Mouse (Mus musculus) myocyte (in vitro differentiated cells): ENCODE measurements around the gene Rpl23a.

Source experiments
- CEBPB ChIP-seq: IDR thresholded peaks from 2 replicates; pipeline ENCODE4 v1.6.1; 2011; ENCODE audit warnings: mild to moderate bottlenecking, moderate library complexity; ENCODE audit not compliant: poor library complexity, insufficient read depth, severe bottlenecking
- E2F4 ChIP-seq: IDR thresholded peaks from one replicate; pipeline ENCODE4 v1.6.1; 2011; ENCODE audit warnings: mild to moderate bottlenecking, control low read depth, moderate library complexity; ENCODE audit not compliant: insufficient read depth
- MAX ChIP-seq: IDR thresholded peaks from one replicate; pipeline ENCODE4 v1.6.1; 2011; ENCODE audit warnings: low read depth, mild to moderate bottlenecking, control low read depth
- MYOD1 ChIP-seq, 3 experiments: IDR thresholded peaks; one replicate each; pipeline ENCODE4 v1.6.1; 2011; ENCODE audit warnings: control low read depth in 2 of 3, low read depth in 2 of 3, mild to moderate bottlenecking in 2 of 3, moderate library complexity in 1 of 3; ENCODE audit not compliant: insufficient read length in 2 of 3, control insufficient read depth in 1 of 3
- MYOG ChIP-seq, 3 experiments: IDR thresholded peaks; one replicate each; pipeline ENCODE4 v1.6.1; 2011; ENCODE audit warnings: control low read depth in 2 of 3, low read depth in 2 of 3, mild to moderate bottlenecking in 2 of 3; ENCODE audit not compliant: insufficient read length in 2 of 3, control insufficient read depth in 1 of 3, insufficient read depth in 1 of 3
- POLR2A ChIP-seq: IDR thresholded peaks from one replicate; pipeline ENCODE4 v1.6.1; 2011; ENCODE audit warnings: low read depth, mild to moderate bottlenecking, control low read depth, moderate library complexity; ENCODE audit not compliant: insufficient read length
- POLR2AphosphoS2 ChIP-seq: IDR thresholded peaks from one replicate; pipeline ENCODE4 v1.6.1; 2011; ENCODE audit warnings: low read depth, control low read depth; ENCODE audit not compliant: insufficient read length
- REST ChIP-seq: IDR thresholded peaks from one replicate; pipeline ENCODE4 v1.6.1; 2011; ENCODE audit warnings: mild to moderate bottlenecking, control low read depth, moderate library complexity; ENCODE audit not compliant: insufficient read depth, insufficient read length
- SRF ChIP-seq: IDR thresholded peaks from one replicate; pipeline ENCODE4 v1.6.1; 2011; ENCODE audit warnings: low read depth; ENCODE audit not compliant: control insufficient read depth, insufficient read length
- TCF12 ChIP-seq: IDR thresholded peaks from one replicate; pipeline ENCODE4 v1.6.1; 2011; ENCODE audit warnings: mild to moderate bottlenecking, control low read depth; ENCODE audit not compliant: poor library complexity, insufficient read depth, severe bottlenecking
- USF1 ChIP-seq: IDR thresholded peaks from one replicate; pipeline ENCODE4 v1.6.1; 2011; ENCODE audit warnings: low read depth, mild to moderate bottlenecking, control low read depth, moderate library complexity

DNA sequence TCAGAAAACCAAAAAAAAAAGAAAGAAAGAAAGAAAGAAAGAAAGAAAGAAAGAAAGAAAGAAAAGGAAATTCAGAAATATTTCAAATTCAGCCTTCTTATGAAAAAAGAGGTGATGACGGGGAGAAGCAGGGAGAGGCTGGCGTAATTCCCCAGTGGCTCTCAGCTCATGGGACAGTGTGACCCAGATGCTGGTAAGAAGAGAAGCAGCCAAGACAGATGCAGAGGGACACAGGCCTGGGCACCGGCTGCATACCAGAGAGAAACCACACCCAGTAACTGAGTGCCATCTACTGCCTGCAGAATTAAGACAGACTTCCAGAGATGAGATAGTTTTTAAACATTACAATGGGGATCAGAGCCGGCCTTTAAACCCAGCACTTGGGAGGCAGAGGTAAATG is 40.2 kb upstream of the Rpl23a start:
- TF ChIP-seq E2F4 (no peak), POLR2A (no peak), POLR2AphosphoS2 (no peak), TCF12 (no peak), MAX (no peak), CEBPB (no peak), MYOD1 (IDR thresholded peaks at IDR 0.05; ENCODE audit: control insufficient read depth in 1 of 3, insufficient read length in 2 of 3, low read depth in 2 of 3) (no peak), REST (no peak), USF1 (no peak), MYOG (IDR thresholded peaks at IDR 0.05; ENCODE audit: control insufficient read depth in 1 of 3, insufficient read depth in 1 of 3, insufficient read length in 2 of 3, low read depth in 2 of 3) (no peak), SRF (no peak)
